Mouse (Mus musculus) adrenal gland, adult (tissue): ENCODE measurements around the gene Nfrkb.

Source experiments
- DNase-seq, 2 experiments: peaks; one replicate each; pipeline ENCODE4 v3.0.0; 2022 to 2023; ENCODE audit warnings: low spot score in 1 of 2; ENCODE audit not compliant: inconsistent age in 2 of 2

Nfrkb gene

GRCm38 (mm10) chr9:31385947-31386354, at the start of gene Nfrkb:
Nfrkb (plus strand) TSS chr9:31386192.
- DNase-seq = peak; percentile 97 to 98

GRCm38 (mm10) chr9:31344289-31344831, 41.6 kb upstream of the Nfrkb start:
- no peak for DNase-seq

- no peak for DNase-seq
Observed at GRCm38 (mm10) chr9:31346575-31347080, 39.4 kb upstream of the Nfrkb start.

DNA sequence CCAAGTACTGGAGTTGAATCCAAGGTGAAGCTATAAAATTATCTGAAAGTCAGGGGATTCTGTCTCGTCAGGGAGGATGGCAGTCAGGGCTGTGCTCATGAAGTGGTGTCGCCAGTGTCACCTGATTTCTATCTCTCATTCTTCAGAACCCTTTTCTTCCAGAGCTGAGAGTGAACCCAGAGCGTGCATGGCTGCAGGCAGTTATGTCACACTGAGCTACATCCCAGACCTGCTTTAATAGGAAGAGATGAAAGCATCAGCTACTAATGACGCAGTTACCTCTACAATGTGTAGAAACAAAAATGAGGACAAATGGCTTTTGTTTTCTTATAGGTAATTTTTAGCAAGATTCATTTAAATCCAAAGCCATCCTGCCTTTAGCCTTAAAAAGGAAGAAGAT, 37.5 kb upstream of the Nfrkb start:
- no peak for DNase-seq

DNA sequence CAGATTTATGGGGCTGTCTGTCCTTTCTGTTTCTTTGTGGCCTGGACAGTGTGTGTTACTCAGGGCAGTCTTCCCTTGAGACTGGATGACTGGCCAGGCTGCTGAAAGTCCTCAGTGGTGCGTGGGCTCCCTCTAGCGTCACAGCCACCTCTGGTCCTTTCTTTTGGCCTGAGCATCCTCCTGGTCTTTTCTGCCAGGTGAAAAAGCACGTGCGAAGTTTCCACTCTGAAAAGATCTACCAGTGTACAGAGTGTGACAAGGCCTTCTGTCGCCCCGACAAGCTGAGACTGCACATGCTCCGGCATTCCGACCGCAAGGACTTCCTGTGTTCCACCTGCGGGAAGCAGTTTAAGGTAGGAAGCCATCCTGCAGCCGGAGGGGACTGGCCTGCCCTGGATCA, 37.1 kb upstream of the Nfrkb start:
- peak; percentile 79 to 89 for DNase-seq

DNA sequence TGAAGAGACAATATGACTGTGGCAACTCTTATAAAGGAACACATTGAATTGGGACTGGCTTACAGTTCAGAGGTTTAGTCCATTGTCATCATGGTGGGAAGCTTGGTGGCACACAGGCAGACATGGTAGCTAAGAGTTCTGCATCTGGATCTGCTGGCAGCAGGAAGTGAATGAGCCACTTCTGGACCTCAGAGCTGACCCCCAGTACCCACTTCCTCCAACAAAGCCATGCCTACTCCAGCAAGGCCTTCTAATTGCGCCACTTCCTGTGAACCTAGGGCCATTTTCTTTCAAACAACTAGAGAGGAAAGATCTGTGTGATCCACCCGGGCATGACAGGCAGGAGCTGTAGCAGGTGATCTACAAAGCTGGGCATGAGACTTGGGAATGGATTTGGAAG, 33.3 kb upstream of the Nfrkb start:
- DNase-seq = no peak

- DNase-seq = no peak
Observed at GRCm38 (mm10) chr9:31353518-31353917, 32.5 kb upstream of the Nfrkb start.

DNA sequence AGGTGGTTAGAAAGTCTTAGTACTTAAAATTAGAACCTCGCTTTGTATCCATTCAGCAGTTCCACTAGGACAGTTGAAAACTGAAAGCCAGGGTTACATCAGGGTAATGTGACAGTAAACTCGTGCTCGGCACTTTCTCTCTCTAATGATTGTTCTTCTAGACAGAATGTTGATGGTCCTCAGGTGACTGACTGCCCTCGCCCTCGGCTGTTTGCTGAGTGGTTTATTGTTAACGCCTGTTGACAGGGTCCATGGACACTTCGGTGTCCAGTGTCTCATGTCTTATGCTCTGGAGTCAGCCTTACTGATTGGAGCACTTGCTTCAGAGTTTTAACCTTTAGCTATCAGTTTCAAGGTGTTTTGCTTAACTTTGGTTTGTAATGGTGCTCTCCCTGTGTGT, 31.9 kb upstream of the Nfrkb start:
- no peak for DNase-seq

GRCm38 (mm10) chr9:31363698-31364609, 22.0 kb upstream of the Nfrkb start:
- peak; percentile 29 to 68 for DNase-seq

- peak; percentile 37 to 70 for DNase-seq
Observed at GRCm38 (mm10) chr9:31365086-31365485, 20.9 kb upstream of the Nfrkb start.

DNA sequence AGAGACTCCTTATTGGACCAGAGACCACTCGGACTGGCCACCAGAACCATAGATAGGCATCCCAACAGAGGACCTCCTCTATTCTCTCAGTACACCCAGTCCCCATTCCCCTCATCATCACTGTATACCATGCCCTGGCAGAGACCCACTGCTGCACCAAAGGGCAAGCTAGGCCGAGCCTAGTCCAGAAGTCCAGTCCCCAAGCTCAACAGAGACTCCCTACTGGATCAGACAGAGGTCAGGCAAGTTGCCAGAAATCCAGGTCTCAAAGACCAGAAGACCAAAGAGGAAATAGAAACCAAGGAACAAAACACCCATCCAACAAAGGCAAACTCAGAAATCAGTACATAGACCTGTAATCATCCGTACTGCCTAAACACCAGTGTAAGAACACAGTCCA, 14.3 kb upstream of the Nfrkb start:
- DNase-seq = no peak

GRCm38 (mm10) chr9:31376661-31377060, 9.3 kb upstream of the Nfrkb start:
- DNase-seq = no peak

DNA sequence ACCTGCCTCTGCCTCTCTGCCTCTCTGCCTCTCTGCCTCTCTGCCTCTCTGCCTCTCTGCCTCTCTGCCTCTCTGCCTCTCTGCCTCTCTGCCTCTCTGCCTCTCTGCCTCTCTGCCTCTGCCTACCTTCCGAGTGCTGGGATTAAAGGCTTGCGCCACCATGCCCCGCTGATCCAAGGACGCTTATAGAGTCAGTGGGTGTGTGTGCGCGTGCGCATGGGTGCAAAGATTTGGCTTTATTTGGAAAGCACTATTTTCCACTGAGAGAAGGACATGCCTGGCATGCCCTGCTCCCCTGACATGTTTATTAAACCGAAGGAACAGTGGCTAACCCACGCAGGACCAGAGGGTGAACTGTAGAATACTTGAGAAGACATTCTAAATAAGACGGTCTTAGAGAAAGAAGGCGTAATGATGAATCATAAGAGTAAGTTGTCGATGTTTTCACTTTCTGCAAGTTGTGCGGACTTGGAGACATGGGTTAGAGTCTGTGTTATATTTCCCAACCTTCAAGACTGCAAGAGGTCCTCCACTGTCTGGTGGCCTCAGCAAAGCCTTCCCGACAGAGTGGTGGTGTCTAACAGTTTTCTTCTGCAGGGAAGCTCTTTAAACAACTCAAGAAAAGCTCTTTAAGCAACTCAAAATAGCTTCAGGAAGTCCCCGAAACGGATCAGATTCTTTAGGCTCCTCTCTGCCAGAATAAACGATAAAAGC, 1.0 kb upstream of the Nfrkb start:
- no peak for DNase-seq

- DNase-seq = no peak
Observed at GRCm38 (mm10) chr9:31385500-31385869, 507 bp upstream of the Nfrkb start.

GRCm38 (mm10) chr9:31386368-31387180, 582 bp downstream of the Nfrkb start:
- DNase-seq = no peak

DNA sequence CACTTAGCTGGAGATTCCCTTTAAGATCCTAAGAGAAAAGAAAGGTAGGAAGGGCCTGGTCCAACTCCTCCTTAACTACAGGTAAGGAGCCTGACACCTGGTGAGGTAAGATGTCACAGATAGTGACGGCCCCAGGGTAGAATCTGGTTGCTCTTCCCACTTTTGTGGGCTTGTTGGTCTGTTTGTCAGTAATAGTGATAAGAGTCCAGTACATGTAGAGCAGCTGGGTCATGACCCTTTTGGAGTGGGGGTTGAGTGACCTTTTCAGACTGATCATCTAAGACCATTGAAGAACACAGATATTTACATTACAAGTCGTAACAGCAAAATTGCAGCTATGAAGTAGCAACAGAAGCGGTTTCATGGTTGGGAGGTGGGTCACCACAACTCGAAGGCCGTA, 1.2 kb downstream of the Nfrkb start:
- DNase-seq = peak in 1 of 2 experiments; percentile 35

DNA sequence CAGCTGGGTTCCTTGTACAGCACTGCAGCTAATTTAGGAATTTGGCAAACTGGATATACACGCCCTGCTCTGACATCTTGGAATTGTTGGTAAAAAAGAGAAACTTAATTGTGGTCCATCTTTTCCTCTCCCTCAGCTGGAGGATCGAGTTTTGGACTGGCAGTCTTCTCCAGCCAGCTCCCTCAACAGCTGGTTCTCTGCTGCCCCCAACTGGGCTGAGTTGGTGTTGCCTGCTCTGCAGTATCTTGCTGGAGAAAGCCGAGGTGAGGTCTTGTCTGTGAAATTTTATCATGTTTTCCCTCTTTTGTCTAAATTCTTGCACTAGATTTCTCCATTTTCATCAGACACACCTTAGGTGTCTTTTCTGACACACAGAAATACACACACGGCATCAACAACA, 14.4 kb downstream of the Nfrkb start:
- peak; percentile 67 to 89 for DNase-seq

DNA sequence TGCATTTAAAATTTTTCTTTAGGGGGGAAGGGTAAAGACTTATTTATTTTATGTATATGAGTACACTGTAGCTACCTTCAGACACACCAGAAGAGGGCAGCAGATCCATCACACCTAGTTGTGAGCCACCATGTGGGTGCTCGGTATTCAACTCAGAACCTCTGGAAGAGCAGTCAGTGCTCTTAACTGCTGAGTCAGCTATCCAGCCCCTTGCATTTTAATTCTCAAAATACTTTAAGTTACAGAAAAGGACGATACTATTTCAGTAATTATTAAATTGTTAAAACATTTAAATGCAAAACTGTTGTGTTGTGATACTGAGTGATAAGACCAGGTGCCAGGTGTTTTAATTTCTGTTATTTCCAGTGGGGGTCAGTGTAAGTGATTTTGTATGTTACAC, 18.3 kb downstream of the Nfrkb start:
- no peak for DNase-seq

- peak in 1 of 2 experiments; percentile 72 for DNase-seq
Observed at GRCm38 (mm10) chr9:31405217-31405616, 19.2 kb downstream of the Nfrkb start.

- no peak for DNase-seq
Observed at GRCm38 (mm10) chr9:31412165-31412564, 26.2 kb downstream of the Nfrkb start.

DNA sequence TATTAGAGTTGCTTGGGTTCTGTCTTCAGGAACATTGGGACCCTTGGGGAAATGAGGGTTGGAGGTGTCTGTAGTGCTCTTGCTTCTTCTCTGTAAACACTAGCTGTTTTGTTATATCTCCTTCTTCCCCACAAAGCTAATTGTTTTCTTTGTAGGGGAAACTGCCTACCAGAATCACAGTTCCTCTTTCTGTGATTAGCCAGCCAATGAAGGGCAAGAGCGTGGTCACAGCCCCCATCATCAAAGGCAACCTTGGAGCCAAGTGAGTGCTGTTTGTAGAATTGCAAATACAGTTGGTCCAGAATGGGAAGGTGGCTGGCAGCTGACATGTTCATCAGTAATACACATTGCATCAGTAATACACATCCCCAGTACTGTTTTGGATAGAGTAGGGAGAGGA, 32.8 kb downstream of the Nfrkb start:
- no peak for DNase-seq
